Mouse (Mus musculus): ENCODE measurements at regions not wholly inside any gene's neighbourhood (a gene's known extent, or its start where the extent isn't known, plus 50 kb on each side); places are given as distances from the start of the nearest gene placed in this dataset.

DNA sequence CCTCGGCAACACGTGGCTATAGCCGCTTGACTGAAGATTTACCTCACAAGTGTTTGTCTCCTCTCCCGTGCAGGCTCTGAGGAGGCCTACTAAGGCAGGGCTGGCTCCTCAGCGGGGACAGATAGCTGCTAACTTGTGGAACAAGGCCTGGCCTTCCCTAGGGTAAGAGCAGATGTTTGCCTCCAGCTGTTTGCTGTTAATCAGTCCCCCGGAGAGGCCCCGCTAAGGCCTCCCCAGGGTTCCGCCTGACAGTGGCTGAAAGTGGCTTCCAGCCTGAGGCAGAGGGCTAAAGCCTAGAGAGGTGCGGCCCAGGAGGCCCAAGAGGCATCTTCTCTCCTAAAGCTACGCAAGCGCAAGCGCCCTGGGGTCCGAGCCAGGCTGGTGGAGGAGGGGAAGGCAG, 52.1 kb upstream of the Dlx4 start:
- no peak for DNase-seq (ENCODE audit: extremely low read depth, insufficient read length, low spot score)

DNA sequence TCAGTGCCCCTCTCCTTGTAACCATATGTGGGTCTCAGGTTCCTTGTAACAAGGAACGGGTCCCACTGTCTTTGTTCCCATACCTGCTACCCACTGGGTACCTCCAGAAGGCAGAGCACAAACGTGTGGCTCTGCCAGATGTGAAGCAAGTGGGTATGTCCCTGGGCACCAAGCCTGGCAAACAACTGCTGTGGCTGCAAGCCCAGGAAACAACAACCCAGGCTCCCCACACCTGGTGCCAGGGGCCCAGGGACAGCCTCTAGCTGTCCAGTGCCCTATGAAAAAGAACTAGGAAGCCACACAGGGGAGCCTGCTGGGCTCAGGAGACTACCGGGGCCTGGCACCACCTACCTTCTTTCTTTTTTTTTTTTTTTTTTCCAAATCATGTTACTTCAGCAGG, 54.9 kb upstream of the Dlx4 start:
- no peak for DNase-seq (ENCODE audit: extremely low read depth, insufficient read length, low spot score)

GRCm38 (mm10) chr11:95210185-95211030, 50.9 kb upstream of the Tac4 start:
- peak; percentile 54 for DNase-seq (ENCODE audit: extremely low read depth, insufficient read length, low spot score)

DNA sequence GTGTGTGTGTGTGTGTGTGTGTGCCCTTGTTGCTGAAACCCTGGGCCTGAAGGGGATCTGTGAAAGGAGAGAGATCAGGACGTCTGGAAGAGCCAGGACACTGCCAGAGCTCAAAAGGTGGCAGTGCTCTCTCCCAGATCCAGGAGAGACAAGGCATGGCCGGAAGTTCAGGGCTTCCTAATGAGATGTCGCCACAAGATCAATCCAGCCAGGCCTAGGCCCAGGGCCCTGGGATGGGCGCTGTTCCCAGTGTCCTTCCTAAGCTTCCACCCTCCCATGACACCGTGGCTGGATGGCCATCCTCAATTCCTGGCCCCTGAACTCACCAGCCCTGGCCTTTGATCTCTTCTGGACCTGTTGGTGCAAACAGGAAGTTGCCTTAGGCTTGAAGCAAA, 50.3 kb upstream of the Tac4 start:
- DNase-seq (ENCODE audit: extremely low read depth, insufficient read length, low spot score): no peak

Measured in 3134 (cell line).